Mouse (Mus musculus) kidney, postnatal 4 days (tissue): ENCODE measurements at regions not wholly inside any gene's neighbourhood (a gene's known extent, or its start where the extent isn't known, plus 50 kb on each side); places are given as distances from the start of the nearest gene placed in this dataset.

ENCODE experiments used
- DNase-seq, 2 experiments: peaks; one replicate each; pipeline ENCODE4 v3.0.0; 2021; ENCODE audit warnings: mixed read lengths in 2 of 2

DNA sequence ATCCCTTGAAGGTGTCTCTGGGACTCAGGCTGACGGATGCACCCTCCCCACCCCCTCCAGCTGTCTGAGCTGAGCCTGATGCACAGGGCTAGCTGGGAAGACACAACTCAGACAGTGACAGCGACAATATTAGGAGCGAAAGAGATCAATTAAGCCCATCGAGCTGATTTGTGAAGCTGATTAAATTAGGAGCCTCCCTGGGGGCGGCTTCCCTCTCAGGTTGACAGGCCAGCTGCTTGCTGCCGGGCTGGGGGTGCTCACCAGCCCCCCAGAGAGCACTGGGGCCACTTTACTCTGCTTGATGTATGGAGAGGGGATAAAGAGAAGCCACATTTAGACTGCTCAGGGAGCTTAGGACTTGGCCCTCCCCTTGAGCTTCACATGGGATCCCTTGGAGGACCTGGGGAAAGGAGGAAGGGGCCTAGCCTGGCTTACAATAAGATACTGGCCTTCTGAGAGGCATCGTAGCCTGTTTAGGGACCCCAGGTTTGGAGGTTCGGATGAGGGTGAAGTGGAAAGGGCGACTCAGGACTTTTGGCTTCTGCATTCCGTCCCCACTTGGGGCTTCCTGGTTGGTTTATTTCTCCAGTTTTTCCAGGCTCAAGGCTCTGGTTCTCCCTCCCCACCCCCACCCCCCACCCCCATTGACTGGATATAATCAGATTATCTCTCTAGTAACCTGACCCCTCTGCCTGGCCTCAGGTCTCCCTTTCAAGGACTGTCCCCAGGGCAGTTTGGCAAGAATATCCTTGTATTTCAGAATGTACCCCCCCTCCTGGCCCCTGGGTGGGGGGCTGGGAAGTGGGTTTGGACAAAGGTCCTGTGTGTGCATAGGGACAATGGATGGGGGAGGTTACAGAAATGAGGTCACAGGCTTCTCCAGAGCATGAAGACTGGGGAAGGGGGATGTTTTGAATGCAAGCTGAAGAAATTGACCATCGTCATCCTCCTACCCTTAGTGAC is 283.4 kb downstream of the Rps24 start:
- DNase-seq, result no peak

DNA sequence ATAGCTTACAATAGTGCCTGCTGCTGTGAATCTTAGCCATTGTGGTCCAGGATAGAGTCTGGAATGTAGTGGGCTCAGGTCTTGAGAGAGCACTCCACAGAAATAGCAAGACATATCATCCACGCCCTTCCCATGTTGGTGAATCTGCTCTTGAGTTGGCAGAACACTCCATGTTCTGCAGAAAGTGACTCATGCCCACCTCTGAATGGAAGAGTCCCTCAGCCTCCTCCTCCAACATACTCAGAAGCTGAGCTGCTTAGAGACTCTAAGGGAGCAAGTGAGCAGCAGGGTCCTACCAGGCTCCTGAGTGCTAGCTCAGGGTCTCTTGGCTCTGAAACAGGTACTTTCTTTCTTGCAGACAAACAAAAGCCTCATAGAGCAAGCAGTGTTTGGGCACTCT is 284.7 kb downstream of the Rps24 start:
- no peak for DNase-seq

DNA sequence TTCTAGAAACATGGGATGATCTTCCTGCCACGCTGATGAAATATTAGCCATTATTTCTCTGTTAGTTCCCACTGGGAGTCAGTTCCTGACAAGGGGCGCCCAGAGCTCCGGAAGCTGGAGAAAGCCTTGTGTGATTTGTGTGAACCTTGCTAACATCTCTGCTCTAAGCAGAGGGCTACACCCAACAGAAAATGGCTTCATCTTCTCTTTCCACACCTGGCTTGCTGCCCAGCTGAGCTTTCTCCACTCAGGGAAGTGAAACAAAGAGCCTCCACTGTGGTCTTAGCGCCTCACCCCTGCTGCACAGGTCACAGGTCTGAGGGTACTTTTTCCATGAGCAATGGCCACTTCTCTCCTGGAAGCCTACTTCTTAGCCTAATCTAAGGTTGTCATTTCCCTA is 285.2 kb downstream of the Rps24 start:
- peak; percentile 42 to 57 for DNase-seq

DNA sequence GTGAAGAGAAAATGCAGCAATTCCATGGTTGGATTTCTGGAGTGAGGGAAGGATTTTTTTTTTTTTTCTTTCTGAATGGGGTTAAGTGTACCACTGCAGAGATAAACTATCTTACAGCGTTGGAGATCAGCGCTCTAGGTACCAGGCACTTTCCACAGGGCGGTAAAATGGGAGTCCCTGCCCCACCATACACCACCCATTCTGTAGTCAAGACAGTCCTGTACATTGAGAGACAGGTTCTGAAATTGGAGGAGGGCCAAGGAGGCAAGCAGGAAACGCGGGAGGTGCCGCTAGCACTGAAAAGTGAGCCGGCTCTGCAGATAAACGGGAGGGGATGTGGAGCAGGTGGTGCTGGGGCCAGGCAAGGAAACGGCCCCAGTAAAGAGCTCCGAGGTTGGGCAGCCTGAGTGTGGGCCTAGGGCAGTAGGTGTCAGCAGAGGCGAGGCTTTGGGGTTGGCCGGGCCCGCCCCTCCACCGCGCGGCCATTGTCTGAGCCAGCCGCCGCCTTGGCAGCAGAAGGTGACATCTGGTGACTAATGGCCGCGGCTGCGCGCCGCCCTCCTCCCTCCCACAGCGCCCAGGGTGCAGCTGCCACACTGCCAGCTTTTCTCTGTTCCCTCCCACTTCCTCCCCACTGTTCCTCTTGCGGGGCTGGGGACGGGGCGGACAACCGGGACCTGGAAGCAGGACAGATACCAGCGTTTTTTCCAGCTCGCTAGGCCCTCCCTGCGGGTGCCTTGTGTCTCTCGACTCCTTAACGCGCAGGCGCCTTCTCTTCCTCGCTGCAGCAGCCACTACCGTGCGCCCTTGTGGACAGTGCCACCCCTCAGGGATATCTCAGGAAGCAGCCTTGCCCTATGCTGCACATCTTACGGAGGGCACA is 292.1 kb downstream of the Rps24 start:
- peak; percentile 86 to 93 for DNase-seq

GRCm38 (mm10) chr14:24781674-24782073 is 294.7 kb downstream of the Rps24 start:
- DNase-seq, result no peak

GRCm38 (mm10) chr14:24783889-24784288 is 297.0 kb downstream of the Rps24 start:
- DNase-seq, result no peak

DNA sequence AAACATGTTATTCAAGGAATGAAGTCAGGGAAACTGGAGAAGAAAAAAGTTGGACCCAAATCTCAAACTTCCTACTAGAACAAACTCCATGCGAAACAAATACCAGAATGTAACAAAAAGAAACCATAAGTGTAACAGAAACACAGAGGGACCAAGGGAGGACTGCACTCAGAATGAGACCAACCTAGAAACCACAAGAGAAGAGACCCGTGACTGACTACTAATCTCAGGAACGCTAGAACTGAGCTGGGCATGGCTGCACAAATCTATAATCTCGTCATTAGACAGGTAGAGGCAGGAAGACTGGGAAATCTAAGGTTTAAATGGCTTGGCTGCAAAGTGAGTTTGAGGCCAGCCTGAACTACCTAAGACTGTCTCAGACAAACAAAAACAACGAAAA is 298.5 kb downstream of the Rps24 start:
- DNase-seq, result no peak

DNA sequence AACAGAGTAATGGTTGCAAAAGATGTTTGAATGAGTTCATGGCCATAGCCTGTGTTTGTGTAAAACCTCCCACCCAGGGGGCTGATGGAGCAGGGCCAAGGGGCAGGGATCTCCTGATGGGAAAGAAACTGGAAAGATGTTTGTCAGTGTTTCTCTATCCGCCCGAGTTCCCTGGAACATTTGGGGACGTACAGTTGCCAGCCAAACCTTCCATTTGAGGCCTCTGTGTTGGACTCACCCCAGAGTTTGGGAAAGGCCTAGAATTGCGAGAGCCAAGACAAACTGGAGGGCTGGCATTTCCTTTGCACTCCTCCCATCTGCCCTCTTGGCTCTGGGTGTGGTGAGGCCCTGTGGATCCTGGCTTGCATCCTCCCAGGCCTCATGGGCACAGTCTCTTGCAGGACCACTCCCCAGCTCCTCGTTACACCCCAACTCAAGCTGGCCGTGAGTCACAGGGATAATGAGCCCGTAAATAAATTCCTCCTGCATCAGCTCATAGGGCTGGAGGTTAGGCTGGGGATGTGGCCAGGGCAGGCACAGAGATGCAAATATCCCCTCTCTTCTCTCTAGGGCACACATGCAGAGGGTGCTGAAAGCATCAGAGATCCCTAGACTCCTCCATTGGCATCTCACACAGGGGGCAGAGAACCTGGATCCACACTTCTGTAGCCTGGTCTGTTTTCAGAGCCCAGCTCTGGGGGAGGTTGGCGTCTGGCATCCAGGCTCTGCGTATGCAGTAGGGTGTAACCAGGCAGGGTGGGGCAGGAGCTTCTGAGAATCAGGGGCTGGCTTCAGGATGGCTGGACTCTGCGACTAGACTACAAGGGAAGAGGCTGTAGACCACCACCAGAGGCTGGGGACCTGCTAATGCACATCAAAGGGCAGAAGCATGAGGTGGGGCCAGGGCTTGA is 306.7 kb downstream of the Rps24 start:
- peak in 1 of 2 experiments; percentile 29 for DNase-seq

- peak; percentile 29 to 32 for DNase-seq
Observed at GRCm38 (mm10) chr14:24794359-24794845, 307.5 kb downstream of the Rps24 start.

- DNase-seq, result no peak
Observed at GRCm38 (mm10) chr14:24797494-24797893, 310.6 kb downstream of the Rps24 start.

DNA sequence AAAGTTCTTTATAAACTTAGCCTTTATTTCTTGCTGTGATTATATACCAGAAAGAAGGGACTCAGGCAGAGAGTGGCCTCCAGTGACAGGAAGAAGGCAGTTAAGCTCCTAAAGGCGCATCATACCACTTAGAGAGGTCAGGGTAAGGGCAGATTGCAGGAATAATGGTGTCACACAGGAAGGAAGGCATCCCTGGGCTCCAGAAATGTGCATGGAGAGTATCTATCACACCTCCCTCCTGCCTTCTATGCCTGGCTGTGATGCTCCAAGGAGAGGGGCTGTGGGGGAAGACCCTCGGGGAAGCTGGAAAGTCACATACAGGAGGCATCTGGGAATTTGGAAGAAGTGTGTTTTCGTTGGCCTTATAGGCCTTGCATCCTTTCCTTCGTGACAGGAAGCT is 311.1 kb downstream of the Rps24 start:
- DNase-seq, result no peak

DNA sequence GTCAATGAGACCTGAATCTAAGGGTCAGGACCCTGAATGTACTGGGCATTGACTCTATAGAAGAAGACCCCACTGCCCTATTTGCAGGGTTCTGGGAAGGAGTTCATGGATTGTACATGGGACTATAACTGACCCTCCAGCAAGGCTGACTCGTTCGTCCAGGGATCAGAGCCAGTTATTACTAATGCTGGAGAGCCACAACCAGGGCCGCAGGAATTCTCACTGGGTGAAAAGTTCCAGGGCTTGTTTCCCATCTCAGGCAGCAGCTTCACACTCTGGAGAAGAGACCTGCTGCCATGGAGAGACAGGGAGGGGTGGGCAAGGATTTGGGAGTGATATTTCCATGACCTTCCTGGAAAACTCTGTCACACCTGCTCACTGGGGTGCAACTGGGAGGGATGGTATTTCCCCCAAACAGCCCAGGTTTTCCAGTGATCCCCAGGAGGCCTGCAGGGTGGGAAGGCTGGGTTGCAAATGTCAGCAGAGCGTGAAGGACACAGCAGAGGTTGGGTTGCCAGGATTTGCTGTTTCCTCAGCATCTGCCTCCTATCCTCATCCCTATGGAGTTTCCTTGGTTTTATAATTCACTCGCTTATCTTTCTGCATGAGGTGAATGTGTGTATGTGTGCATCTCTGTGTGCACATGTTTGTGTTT is 316.2 kb downstream of the Rps24 start:
- no peak for DNase-seq

GRCm38 (mm10) chr14:24807061-24807460 is 320.1 kb downstream of the Rps24 start:
- peak; percentile 16 to 33 for DNase-seq

GRCm38 (mm10) chr14:24822876-24823567 is 336.1 kb downstream of the Rps24 start:
- DNase-seq, result peak; percentile 63 to 80

GRCm38 (mm10) chr14:24824351-24824750 is 337.4 kb downstream of the Rps24 start:
- DNase-seq, result no peak

- DNase-seq, result no peak
Observed at GRCm38 (mm10) chr14:24825722-24826386, 338.9 kb downstream of the Rps24 start.

DNA sequence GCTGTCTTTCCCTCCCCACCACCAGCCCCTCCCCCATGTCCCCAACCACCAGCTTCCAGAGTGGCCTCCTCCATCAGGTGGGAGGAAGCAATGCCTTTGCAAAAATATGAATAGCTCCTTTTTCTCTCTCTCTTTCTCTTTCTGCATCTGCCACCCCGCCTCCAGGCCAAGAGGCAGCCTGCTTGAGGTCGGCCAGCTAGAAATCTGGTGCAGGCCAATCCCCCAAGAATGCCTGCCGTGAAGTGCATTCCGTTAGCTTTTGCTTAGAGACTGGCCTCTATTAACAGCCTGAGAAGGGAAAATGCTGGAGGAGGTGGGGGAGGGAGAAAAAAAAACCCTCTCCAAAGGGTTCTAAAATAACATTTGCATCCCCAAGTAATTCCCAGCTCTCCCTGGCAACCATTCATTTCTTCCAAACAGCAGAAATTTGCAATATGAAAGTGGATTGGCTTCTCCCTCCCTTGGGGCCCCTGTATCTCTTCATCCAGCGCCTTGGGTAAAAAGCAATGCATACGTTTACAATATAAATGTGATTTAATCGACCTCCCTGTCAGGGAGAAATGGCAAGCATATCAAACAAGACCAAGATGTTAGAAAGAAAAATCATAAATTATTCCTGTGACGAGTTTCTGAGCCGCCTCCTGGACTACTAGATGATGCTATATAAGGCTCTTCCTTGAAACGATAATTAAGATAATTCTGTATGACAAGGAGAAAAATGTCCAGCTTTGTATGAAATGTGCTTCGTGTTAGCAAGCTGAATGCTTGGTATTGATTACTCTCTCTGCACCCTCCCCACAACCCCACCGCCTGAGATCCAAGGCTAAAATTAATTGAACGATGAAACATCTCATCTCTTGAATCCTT is 339.8 kb downstream of the Rps24 start:
- DNase-seq, result peak in 1 of 2 experiments; percentile 28

DNA sequence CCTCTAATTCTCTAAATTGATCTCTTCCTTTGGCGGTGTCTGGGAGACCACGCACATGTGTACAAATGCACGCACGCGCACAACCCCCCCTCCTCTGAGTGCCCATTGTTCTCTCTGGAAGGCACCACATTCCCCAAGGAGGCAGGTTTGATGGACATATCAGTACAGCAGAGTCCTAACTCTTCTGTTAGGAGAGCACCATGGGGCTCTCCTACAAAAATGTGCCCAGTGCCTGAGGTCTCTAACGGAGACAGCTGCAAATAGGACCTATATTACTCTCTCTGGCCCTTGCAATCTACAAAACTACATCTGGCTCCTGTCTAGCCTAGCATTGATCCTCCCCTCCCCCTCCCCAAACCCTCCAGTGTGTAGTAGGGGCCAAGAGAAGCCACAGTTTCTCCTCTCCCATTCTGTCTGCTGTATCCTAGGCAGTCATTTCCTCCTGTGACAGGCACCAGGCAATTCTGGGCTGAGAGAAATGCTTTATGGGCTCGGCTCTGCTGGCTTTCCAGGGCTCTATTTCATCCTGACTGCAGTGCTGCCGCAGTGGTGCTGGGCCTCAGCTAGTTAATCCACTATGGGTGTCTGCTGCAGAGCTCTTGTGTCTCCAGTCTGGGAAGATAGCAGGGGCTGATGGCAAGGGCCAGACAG is 340.6 kb downstream of the Rps24 start:
- peak in 1 of 2 experiments; percentile 34 for DNase-seq

DNA sequence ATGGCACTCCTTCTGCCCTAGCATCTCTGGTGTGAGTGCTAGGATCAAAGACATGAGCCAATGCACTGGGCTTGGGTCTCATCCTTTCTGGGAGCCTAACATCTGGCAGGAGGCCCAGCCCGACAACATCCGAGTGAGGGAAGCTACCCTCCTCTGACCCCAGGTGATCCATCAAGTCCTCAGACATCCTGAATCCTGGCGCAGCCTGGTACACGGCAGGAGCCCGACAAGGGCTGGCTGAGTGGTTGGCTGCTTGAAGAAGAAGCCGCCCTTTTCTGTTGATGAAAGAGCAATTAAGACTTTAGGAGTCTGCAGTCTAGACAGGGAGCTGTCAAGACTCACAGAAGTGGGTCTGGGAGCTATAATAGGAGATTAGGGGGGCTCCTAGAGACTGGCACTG is 342.1 kb downstream of the Rps24 start:
- peak; percentile 28 to 44 for DNase-seq
